Comparison of ENCODE assay signal across 11 mouse cellular contexts in the genomic region with DNA sequence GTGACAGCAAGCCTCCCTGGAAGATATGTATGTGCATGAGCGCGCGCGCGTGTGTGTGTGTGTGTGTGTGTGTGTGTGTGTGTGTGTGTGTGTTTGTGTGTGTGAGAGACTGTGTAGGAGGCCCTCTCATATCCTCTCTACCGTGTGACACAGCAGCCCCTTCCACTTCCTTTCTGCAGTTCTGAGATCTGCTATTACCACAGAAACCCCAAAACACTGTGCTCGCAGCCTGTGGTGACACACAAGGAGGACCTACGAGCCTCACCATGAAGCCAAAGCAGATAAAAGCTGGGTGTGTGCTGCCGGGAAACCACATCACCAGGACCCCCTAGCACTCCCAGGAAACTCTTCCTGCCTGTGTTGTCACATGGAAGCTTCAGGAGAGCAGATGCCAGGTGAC. TPM values are rescaled to one million over a fixed set of nuclear protein-coding genes. Genes with fewer than 3 reads are reported as not detected.
DNase-seq lines count a peak whose midpoint lies in the region; ATAC-seq and TF ChIP-seq lines count a peak whose summit lies in the region.
"Had no signal": no experiment of that assay in that cellular context is flagged by ENCODE, and none has a peak within 500 bp of the region (broad histone marks: within the 10 kb centered on the region; RNA-seq: fewer than 3 reads in every experiment).

No protein-coding gene starts in this region.

- no peaks in the 10 kb centered on the region for H3K27me3 ChIP-seq in liver, adult 2 months (ENCODE audit: control insufficient read depth, insufficient read depth, low read length)
- no peaks in the 10 kb centered on the region for H3K27me3 ChIP-seq in spleen, adult 2 months (ENCODE audit: control insufficient read depth, insufficient read depth, low read length)
- H3K27me3 ChIP-seq in embryonic facial prominence, embryonic 10.5 days (replicated peaks; ENCODE audit: low read depth, poor library complexity, severe bottlenecking): no peaks in the 10 kb centered on the region
- H3K27me3 ChIP-seq in hindbrain, postnatal 0 days (ENCODE audit: insufficient read depth, low read length): no peaks in the 10 kb centered on the region
- H3K27me3 ChIP-seq: limb, embryonic 13.5 days had no signal

- no peak overlapping the region for H3K4me2 ChIP-seq in hindbrain, postnatal 0 days (ENCODE audit: low read depth, low read length)
- H3K4me2 ChIP-seq: limb, embryonic 13.5 days had no signal

- no peak overlapping the region for H3K9ac ChIP-seq in liver, adult 2 months (ENCODE audit: low read depth, low read length)
- no peak overlapping the region for H3K9ac ChIP-seq in hindbrain, postnatal 0 days (replicated peaks; ENCODE audit: low read length)
- H3K9ac ChIP-seq: limb, embryonic 13.5 days had no signal

- H3K79me2 ChIP-seq in liver, adult 2 months (ENCODE audit: control insufficient read depth, insufficient read depth, low read length): no peaks in the 10 kb centered on the region

- TF ChIP-seq POLR2A in liver, adult 2 months (IDR thresholded peaks at IDR 0.05; ENCODE audit: extremely low read depth, insufficient read depth, low read length): no peak
- TF ChIP-seq POLR2A in spleen, adult 2 months (IDR thresholded peaks at IDR 0.05; ENCODE audit: low read depth, low read length): no peak

- no peak for ATAC-seq in hindbrain, postnatal 0 days

- no peaks in the 10 kb centered on the region for H3K4me1 ChIP-seq in liver, adult 2 months (ENCODE audit: control insufficient read depth, insufficient read depth, low read length)
- H3K4me1 ChIP-seq in spleen, adult 2 months (ENCODE audit: control insufficient read depth, insufficient read depth, insufficient read length): peaks cover 8% of the 10 kb centered on the region; the same call in 1 of the 2 replicates
- H3K4me1 ChIP-seq in embryonic facial prominence, embryonic 10.5 days: no peaks in the 10 kb centered on the region
- H3K4me1 ChIP-seq in hindbrain, postnatal 0 days (ENCODE audit: insufficient read depth, low read length): no peaks in the 10 kb centered on the region
- H3K4me1 ChIP-seq: limb, embryonic 13.5 days had no signal

- no peak overlapping the region for H3K27ac ChIP-seq in liver, adult 2 months (replicated peaks; ENCODE audit: insufficient read depth, low read depth, low read length)
- no peak overlapping the region for H3K27ac ChIP-seq in spleen, adult 2 months (ENCODE audit: insufficient read depth, low read length)
- no peak overlapping the region for H3K27ac ChIP-seq in embryonic facial prominence, embryonic 10.5 days (replicated peaks)
- H3K27ac ChIP-seq in hindbrain, postnatal 0 days: no peak overlapping the region
- H3K27ac ChIP-seq: limb, embryonic 13.5 days had no signal

- TF ChIP-seq CTCF in liver, adult 2 months (IDR thresholded peaks at IDR 0.05; ENCODE audit: low read depth, low read length): no peak
- TF ChIP-seq CTCF in spleen, adult 2 months (IDR thresholded peaks at IDR 0.05; ENCODE audit: extremely low read depth, insufficient read depth, insufficient read length, insufficient replicate concordance): no peak
- TF ChIP-seq CTCF in hindbrain, postnatal 0 days (IDR thresholded peaks at IDR 0.05; ENCODE audit: low read depth): no peak

- no peaks in the 10 kb centered on the region for H3K9me3 ChIP-seq in embryonic facial prominence, embryonic 10.5 days
- no peaks in the 10 kb centered on the region for H3K9me3 ChIP-seq in hindbrain, postnatal 0 days (ENCODE audit: low read length)
- H3K9me3 ChIP-seq: G1E; limb, embryonic 13.5 days had no signal

- no peaks in the 10 kb centered on the region for H3K36me3 ChIP-seq in liver, adult 2 months (ENCODE audit: control insufficient read depth, insufficient read depth, low read length)
- no peaks in the 10 kb centered on the region for H3K36me3 ChIP-seq in spleen, adult 2 months (ENCODE audit: control insufficient read depth, insufficient read depth, low read length)
- no peaks in the 10 kb centered on the region for H3K36me3 ChIP-seq in embryonic facial prominence, embryonic 10.5 days (replicated peaks)
- no peaks in the 10 kb centered on the region for H3K36me3 ChIP-seq in hindbrain, postnatal 0 days (ENCODE audit: insufficient read depth, low read length)
- H3K36me3 ChIP-seq: G1E; limb, embryonic 13.5 days had no signal

- no peak overlapping the region for H3K4me3 ChIP-seq in liver, adult 2 months (ENCODE audit: insufficient read depth, low read depth, low read length)
- H3K4me3 ChIP-seq in spleen, adult 2 months (ENCODE audit: extremely low read depth, insufficient read depth, insufficient read length): peak overlapping the region; percentile 17; the same call in 1 of the 2 replicates
- H3K4me3 ChIP-seq in embryonic facial prominence, embryonic 10.5 days: no peak overlapping the region
- no peak overlapping the region for H3K4me3 ChIP-seq in hindbrain, postnatal 0 days (ENCODE audit: low read length)
- H3K4me3 ChIP-seq: limb, embryonic 13.5 days had no signal

- 87% methylated on average over 9 of the region's 9 CpGs for WGBS in liver, adult 2 months
- WGBS in spleen, adult 2 months: 6% methylated on average over 9 of the region's 9 CpGs
- WGBS in embryonic facial prominence, embryonic 10.5 days: 93% methylated on average over 9 of the region's 9 CpGs
- WGBS in hindbrain, postnatal 0 days: 86% methylated on average over 9 of the region's 9 CpGs

- peak; percentile 94 for DNase-seq in 416B (ENCODE audit: low read depth)
- DNase-seq in CD8-positive naive resting alpha-beta T cell, adult 2 months (ENCODE audit: low read depth in 2 of 2, low spot score in 2 of 2): peak; percentile 77 to 78
- peak; percentile 7 for DNase-seq in liver, adult 2 months (ENCODE audit: extremely low read depth, low read depth, low spot score)
- DNase-seq in spleen, adult 2 months (ENCODE audit: low read depth in 1 of 2, low spot score in 2 of 2): peak; percentile 37 to 68
- DNase-seq in frontal cortex, postnatal 14 days (ENCODE audit: low spot score in 2 of 2): no peak
- DNase-seq in embryonic facial prominence, embryonic 10.5 days (ENCODE audit: low spot score): no peak
- DNase-seq in hindbrain, postnatal 0 days (ENCODE audit: low spot score): no peak
- DNase-seq: cerebellum, adult 2 months; kidney, adult 11 months had no signal

RNA-seq across cellular contexts. Expression of a gene that starts 28.1 kb away (rescaled TPM):
- total RNA-seq in liver, adult 2 months (2014; rRNA removed): 8.1 and 8.7 TPM in 2 replicates
- 1.1 and 1.2 TPM in 2 replicates for polyA plus RNA-seq in liver, adult 2 months (2012; rRNA removed)
- polyA plus RNA-seq in spleen, adult 2 months (2012; rRNA removed): 1.3 and 1.5 TPM in 2 replicates
- 6.6 TPM in 2 replicates for polyA plus RNA-seq in embryonic facial prominence, embryonic 10.5 days (2016; fragmentation: Nextera tagmentation; extraction: Ambion mirVana)
- 7.2 and 11.2 TPM in 2 replicates for total RNA-seq in hindbrain, postnatal 0 days (2014; rRNA removed)
- polyA plus RNA-seq in hindbrain, postnatal 0 days (2015; fragmentation: Nextera tagmentation; extraction: Ambion mirVana): 9.3 and 11.2 TPM in 2 replicates

RNA-seq across cellular contexts. Expression of a gene that starts 30.5 kb away (rescaled TPM):
- total RNA-seq in liver, adult 2 months (2014; rRNA removed): not detected in 2 replicates
- polyA plus RNA-seq in liver, adult 2 months (2012; rRNA removed): 0.02 TPM in 1 of 2 replicates, not detected in the other
- polyA plus RNA-seq in spleen, adult 2 months (2012; rRNA removed): 0.63 and 0.68 TPM in 2 replicates
- 1.2 and 3.1 TPM in 2 replicates for polyA plus RNA-seq in embryonic facial prominence, embryonic 10.5 days (2016; fragmentation: Nextera tagmentation; extraction: Ambion mirVana)
- 58.5 and 69.0 TPM in 2 replicates for total RNA-seq in hindbrain, postnatal 0 days (2014; rRNA removed)
- polyA plus RNA-seq in hindbrain, postnatal 0 days (2015; fragmentation: Nextera tagmentation; extraction: Ambion mirVana): 15.4 and 15.6 TPM in 2 replicates
- polyA plus RNA-seq: G1E had no signal

Comparison
In these comparisons a context has a peak if more than half of its experiments do, and no peak if none do; other contexts are left out.
1. DNase-seq: peak in 416B (single experiment), CD8-positive naive resting alpha-beta T cell, adult 2 months (2 of 2), liver, adult 2 months (single experiment) and spleen, adult 2 months (2 of 2); none in frontal cortex, postnatal 14 days (0 of 2), embryonic facial prominence, embryonic 10.5 days (single experiment) and hindbrain, postnatal 0 days (single experiment).